Mouse (Mus musculus) layer of hippocampus, adult 9-11 months (tissue): ENCODE results near the gene Gtf3c4.
A peak's percentile ranks its signal among the peaks of the same experiment; 100 is the strongest.

Source experiments
- DNase-seq: peaks from one replicate; pipeline ENCODE4 v3.0.0; 2022

Gene Gtf3c4

DNA sequence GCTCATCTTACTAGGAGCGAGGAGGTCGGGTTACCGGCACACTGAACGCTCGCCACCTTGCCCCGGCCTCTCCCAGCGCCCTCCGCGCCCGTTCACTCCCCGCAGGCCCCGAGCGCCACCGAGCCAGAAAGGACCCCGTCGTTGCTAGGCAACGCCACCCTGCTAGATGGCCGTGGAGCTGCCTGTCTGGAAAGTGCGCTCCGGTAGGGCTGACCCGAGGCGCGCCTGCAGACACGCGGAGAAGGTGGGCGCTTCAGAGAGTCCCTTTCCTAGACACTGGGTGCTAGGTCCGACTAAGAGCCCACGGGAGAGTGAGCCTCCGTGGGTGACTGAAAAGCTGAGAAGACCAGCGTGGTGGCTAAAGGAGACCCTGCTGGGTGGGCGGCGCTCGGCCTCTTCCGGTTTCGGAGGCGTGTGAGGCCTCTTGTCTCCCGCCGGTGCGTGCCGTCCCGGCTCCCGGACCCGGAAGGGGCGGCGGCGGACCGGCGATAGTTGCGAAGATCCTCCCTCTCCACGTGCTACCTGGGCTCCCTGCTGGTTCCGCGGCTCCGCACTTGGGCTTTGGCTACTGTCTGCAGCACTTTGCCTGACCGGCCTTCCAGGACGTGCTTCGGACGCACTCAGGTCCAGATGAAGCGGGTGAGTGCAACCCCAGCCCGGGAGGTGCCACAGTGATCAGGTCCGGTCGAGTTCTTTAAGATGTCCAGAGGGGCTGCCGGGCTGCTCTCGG, at the start of gene Gtf3c4, which contains the start of gene Ddx31:
Gtf3c4 (minus strand) TSS at position 139 of the 730 bp plus-strand sequence.
Ddx31 (plus strand) TSS at position 185 of the 730 bp plus-strand sequence.
- DNase-seq, result peak; percentile 94

DNA sequence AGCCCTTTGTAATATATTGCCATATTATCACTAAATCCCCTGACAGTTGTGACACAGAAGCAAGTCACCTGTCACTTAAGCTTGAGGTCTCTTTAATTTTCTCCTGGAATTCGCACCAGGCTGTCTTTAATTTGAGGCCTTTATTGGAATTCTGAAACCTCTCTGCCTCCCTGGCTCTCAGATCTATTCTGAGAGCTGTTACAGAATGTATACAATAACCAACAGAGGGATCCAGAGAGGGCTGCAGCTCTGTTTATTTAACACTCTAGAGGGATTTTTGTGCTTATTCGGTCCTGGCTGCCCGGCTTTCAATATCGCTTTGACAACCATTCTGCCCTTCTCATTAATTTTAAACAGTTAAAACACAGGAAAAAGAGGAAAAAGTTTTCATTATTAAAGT, 44.8 kb upstream of the Gtf3c4 start:
- no peak for DNase-seq

DNA sequence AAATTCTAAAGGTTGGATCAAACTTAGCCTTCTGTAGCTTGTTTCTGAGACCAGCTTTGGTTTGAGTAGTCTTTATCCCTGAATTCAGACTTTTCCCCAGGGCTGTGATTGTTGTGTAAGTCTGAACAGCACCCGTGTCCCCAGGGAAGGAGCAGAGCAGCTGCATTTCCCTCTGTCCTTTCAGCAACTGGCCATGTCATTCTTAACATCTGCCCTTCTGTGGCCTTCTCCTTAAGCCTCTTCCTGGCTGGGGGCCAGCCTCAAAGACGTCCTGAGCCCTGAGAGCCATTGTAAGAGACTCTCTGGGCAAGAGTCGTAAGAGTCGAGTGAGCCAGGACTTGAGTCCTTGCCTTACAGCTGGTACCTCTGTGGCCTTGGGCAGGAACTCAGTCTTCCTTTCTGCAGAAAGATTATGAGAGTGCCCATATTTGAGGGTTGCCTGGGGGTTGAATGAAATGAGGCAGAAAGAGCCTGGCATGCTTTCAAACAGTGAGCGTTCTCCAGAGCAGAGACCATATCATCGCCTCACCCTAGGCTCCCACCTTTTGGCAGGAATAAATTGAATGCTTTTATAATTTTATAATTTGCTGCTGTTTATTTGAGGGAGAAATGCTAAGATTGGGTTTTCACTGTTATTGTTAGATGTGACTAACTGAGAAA, 42.8 kb upstream of the Gtf3c4 start:
- DNase-seq, result no peak

DNA sequence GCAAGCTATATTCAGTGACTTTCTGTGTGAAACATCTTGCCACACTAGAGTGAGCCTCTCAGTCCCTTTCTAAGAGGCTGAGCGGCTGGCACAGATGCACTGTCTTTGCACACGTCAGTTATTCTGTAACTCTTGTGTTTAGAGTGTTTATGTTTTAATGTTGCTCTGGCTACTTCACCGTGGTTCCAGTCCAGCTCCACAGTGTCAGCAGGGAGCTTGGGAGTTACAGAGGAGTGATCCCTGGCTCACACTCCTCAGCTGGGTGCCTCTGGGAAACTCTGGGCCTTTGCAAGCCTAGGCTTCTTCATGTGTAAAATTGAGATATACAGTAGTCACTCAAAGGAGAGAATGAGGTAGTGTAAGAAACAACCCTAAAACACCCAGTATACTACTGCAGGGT, 41.9 kb upstream of the Gtf3c4 start:
- DNase-seq, result no peak

DNA sequence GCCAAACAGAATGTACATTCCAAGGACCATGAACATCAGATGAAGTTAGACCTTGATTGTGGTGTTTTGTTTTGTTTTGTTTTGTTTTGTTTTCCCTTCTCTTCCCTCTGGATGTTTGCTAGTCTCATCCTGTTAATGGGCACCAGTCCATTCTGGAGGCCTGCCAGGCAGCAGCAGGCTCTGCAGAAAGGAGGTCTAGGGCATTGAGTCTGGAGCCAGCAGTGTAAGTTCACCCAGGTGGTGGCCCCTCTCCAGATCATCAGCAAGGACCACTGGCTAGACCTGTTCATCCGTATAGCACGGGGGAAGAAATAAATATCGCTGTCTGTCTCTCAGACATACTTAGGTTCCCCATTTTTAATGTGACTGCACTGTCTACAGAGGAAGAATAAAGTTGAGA, 41.1 kb upstream of the Gtf3c4 start:
- no peak for DNase-seq

DNA sequence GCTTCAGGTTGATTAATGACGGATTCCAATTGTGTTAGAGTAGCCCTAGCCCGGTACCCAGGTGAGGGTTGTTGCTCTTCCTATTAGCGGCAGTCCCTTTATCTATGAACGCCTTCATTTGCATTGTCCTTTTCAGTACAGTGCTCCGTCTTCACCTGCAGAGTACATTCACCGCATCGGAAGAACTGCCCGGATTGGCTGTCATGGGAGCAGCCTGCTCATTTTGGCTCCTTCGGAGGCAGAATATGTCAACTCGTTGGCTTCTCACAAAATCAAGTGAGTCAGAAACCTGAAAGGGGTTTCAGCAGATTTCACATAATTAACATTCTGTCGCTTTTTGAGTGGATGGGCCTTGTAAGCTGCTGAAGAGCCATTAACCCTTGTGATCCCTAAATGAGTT, 35.4 kb upstream of the Gtf3c4 start:
- no peak for DNase-seq

DNA sequence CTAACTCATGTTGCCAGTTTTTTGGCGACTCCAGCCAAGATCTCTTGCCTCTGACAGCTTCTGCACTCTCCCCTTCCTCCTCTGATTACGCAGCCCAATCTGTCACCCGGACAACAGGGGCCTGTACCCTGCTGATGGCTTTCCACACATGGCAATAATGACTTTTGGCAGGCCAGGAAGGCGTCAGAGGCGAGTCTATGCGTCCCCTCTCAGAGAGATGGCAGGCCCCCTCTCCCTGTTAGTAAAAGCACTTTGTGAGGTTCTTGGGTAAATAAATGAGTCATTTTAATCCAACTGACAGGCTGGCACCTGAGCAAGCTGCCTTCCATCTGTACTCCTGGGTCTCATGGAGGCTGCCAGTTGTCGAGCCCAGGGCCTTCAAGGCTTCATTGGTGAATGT, 27.3 kb upstream of the Gtf3c4 start:
- no peak for DNase-seq

DNA sequence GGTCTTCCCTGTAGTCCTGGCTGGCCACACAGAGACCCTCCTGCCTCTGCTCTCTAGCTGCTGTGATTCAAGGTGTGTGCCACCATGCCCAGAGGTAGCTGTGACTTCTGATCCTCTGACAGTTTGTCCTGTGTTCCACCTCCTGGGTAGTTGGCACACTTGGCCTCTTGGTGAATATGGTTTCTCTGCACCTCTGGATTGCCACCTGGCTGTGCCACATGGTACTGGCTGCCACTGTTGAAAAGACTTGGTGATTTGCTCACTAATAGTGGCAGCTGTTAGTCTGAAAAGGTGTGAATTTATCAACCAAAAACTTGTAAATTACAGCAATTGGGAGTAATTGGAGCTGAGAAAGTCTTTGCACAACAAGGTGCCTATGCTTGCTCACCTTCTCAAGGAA, 23.7 kb upstream of the Gtf3c4 start:
- no peak for DNase-seq

DNA sequence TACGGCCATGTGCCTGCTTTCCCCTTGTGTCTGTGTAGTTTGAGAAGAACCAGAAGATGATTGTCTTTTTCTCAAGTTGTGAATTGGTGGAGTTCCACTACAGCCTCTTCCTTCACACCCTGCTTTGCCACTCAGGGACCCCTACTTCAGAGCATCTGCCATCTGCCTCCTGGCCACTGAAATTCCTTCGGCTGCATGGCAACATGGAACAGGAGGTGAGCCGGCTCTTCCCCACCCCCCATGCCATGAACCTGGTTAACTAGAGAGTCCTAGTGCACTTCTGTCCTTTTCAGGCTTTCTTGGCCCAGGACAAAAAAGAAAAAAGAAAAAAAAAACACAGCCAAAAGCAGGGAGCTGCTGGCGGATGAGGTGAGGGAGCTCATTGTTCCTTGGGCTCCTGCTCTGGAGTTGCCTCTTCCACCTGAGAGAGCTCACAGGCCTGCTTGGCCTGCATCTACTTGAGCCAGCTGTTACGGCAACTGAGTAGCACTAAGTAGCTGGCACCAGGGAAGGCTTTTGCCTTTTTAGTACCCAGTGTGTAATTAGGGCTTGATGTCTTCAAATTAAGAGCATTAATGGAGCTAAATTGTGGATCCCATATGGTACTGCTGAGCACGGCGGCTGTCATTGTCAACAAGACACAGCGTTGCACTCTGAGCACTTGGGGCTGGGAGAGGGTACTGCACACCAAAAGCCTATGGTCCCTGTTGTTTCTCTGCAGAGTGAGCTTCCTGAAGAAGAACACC, 20.7 kb upstream of the Gtf3c4 start:
- no peak for DNase-seq

DNA sequence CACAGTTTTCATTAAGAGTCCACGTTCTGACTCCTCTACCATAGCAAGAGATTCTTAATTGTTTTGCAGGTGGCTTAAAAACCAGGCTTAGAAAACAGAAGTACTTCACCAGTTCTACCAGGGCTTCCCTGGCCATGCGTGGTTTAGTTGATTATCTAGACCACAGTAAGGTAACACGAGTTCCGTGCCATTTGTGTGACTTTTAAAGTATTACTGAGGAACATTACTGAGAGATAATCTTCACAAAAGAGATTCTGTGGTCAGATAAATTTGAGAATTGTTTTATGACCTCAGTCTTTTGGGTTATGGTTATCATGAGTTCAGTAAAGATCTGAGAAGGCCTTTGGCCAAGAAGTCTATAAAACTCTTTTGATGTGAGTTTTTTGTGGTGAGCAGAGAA, 19.1 kb upstream of the Gtf3c4 start:
- DNase-seq, result no peak

DNA sequence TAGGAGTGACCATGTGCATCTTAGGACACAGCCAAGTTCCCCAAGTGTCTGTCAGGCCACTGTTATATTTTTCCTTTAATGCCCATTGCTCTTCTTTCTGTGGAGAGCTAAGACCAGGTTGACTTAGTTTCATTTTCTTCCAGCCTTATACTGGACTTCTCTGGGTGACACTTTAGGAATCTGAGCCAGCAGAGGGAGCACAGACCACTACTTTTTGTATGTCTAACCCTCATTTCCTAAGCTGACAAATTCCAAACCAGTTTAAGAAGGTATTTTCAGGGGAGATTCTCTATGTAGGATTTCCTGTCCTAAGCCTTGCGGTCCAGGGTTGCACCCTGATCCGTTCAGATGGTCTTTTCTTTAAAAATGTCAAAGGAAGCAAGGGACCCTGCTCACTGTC, 15.6 kb upstream of the Gtf3c4 start:
- DNase-seq, result no peak

DNA sequence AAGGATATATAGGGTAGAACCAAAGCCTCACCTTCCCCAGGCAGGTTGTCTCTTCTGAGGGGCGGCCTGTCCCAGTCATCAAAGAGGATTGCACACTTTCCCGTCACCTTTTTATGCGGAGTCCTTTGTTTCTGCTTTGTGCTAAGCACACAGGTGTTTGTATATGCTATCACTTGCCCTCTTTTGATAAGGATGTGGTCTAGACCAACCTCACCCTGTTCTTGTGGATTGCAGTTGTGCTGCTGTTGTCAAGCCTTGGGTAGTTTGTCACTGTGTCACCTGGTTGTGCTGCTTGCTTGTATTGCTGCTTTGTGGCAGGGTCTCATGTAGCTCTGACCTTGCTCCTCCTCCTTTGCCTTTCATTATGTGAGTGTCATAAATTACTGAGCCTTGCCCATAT, 12.4 kb upstream of the Gtf3c4 start:
- DNase-seq, result no peak

DNA sequence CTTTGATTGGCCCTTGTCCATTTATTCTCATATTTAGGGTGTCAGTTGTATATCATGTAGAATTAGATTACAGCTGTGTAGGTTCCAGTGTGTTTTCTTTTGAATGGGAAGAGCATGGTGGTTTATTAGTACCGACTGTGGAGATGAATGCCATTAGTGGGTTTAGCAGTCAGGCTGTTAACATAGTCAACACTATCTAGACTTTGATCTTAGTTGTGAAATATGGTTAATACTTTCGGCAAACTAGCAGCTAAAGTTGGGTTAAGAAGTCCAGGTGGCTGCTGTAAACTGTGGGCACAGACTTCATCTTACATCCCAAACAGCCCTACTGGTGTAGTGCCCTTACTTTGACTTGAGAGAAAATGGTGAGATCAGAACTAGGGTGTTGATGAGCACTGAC, 8.7 kb upstream of the Gtf3c4 start:
- no peak for DNase-seq

DNA sequence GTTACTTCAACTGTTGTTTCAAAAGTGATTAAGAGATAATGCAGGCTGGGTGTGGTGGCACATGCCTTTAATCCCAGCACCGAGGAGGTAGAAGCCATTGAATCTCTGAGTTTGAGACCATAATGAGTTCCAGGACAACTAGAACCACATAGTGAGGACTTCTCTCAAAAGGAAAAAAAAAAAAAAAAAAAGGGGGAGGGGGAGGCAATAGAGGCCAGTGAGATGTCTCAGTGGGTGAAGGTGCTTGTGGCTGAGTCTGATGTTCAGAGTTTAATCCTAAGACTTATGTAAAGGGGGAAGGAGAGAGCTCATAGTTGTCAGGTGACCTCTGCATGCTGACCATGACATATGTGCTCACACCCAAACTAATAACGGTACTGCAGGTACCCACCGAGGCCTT, 1.9 kb upstream of the Gtf3c4 start:
- no peak for DNase-seq

DNA sequence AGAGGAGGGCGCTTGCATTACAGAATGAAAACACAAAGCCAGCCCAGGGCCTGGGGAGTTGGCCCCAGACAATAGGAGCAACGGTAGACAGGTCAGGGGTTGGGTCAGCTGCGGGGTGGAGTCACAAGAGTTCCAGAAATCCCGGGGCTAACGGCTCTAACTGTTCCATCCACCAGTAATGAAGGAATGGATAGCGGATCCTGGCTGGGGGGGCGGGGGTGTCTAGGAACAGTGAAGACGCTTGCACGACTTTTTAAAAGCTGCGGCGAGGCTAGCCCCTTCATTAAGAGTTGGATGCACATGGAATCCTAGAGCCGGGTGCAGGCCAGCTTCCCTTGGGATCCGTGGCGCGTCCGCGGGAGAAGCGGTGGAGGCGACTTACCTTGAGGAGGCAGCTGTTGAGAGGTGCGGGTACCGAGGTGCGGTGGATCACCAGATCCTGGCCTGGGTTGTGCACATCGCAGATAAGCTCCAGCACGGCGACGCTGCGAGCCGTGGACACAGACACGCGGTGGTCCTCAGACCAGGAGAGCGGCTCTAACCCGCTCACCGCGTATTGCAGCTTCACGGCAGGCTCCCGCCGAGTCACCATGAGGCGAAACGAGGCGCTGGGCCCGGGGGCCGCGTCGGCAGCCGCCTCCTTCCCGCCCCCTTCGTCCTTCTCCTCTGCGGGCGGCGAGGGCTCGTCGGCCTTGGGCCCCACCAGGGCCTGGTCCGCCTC, 499 bp downstream of the Gtf3c4 start:
- DNase-seq, result peak; percentile 14

DNA sequence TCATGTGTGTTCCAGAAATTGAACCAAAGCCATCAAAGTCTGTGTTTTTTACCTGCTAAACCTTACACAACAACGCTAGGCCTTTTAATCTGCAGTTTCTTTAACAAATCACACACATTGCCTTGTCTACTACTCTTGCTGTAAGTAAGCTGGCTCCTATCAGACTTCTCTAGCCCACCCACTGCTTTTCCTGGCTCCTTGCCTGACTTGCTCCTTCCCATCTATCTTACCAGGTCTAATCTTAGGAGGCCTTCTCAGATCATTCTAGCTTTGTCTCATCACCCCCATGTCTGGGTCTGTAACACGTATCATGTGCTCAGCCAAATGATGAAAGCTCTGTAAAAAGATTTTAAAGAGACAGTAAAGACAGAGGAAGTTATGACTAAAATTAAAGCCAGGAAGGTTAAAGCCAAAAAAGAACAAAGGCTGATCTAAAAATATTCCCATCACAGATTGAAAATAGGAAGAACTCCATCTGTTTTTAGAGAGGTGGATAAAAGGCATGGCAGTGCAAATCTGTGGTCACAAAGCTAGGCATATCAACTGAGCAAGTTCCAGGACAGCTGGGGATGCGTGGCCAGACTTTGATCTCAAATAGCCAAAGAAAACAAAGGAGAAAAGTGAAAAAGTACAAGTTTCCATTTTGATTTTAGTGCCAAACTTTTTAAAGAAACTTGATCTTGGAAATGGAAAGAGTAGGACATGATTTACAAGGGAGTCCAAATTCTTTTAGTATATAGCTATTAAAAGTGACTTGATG, 3.8 kb downstream of the Gtf3c4 start:
- peak; percentile 72 for DNase-seq

DNA sequence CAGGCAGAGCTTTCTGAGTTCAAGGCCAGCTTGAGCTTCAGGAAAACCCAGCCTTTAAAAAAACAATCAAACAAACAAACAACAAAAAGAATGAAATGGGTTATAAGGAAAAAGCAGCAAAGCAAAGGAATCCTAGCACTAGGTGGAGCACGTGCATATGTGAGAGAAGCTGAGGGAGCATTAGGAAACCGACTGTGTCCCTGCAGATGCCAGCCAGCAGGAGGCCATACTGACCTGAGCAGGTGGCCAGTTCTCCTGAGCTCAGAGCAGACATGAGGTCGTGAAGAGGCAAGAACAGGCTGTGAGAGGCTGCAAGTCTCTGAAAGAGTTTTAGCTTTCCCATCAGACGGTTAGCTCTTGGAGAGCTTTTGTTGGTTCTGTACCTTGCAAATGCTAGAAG, 10.9 kb downstream of the Gtf3c4 start:
- DNase-seq, result no peak

DNA sequence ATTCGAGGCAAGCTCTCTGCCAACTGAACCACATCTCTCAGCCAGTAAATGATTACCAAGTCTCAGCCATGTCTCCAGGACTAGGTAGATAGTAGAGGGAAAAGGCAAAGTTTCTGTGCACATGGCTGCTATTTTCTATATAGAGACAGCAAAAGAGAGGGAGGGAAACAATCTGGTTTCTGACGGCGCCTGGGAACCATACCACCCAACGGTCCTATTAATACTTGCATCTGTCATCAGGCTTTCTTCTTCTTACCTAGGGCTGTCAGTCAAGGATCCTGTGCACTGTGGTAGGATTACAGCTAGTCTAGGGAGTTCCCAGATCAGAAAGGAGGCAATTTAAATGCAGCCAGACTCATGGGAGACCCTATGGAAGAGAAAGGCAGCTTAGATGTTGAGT, 21.3 kb downstream of the Gtf3c4 start:
- peak; percentile 34 for DNase-seq

DNA sequence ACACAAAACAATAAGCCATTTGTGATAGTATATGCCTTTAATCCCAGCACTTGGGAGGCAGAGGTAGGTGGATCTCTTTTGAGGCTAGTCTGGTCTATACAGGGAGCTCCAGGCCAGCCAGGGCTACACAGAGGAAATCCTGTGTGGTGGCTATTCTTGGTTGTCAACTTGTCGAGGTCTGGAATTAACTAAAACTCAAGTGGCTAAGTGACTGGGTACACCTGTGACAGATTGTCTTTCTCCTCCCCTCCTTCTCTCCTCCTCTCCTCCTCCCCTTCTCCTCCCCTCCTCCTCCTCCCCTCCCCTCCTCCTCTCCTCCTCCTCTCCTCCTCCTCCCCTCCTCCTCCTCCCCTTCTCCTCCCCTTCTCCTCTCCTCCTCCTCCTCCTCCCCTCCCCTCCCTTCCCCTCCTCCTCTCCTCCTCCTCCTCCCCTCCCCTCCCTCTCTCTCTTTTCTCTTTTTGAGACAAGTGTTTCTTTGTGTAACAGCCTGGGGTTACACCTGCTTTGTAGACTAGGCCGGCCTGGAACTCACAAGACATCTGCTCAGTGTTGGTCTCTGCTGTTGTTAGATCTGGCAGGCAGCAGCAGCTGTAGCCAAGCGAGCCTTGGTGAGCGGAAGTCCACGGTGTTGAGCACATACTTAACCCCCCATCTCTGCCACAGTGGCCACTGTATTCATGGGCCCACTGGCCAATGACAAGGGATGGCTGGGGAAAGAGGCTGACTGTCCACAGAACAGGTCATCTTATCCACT, 29.7 kb downstream of the Gtf3c4 start:
- no peak for DNase-seq

DNA sequence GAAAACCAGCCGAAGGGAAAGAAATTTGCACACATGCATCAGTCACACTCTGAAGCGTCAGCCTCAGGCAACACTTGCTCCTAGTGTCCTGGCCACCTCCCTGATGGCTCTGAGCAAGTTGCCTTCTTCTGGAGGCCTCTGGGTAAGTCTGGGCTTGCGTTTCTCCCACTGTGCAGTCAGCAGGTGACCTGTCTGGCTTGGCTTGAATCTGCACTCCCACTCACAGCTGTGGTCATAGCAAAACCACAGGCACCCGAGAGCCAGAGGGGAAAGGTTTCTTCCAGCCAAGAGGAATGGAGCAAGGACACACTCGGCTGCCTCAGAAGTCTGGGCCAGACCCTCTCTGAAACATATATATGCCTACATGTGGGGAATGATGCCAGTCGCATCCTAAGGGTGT, 31.3 kb downstream of the Gtf3c4 start:
- DNase-seq, result no peak

DNA sequence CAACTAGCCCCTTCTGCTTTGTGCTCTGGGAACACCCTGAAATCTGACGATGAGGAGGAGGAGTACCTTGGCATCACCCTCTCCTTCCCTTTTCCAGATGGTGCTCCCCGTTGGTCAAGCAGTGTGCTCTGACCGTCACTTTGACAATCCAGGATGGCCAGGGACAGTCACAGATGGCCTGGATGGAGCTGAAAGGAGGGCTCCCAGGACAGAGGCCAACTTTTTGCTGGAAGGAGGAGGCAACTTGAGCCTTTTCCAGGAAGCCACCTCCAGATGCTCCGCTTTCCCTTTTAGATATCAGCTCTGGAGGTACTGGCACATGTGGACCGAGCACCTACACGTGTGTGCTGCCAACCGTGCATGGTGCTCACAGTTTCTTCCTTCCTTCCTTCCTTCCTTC, 36.8 kb downstream of the Gtf3c4 start:
- DNase-seq, result no peak

DNA sequence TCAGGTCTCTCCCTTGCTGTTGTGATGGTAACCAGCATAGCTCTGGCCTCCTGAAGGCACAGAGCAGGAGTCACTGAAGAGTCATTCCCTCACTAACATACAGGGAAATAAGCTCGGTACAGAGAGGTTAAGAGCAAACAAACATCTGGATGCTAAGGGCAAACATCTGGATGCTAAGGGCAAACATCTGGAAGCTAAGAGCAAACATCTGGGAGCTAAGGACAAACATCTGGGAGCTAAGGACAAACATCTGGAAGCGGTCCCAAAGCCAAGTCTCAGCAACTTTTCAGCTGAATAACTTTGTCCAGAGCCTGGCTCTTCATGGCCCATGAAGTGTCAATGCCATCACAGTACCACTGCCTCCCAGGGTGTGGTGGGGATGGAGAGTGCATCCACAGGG, 40.6 kb downstream of the Gtf3c4 start:
- DNase-seq, result no peak
